Mouse (Mus musculus) urinary bladder, adult 18-20 months (tissue): ENCODE data around the gene Rps15.

ENCODE experiments used
- DNase-seq, 2 experiments: peaks; one replicate each; pipeline ENCODE4 v3.0.0; 2022; ENCODE audit warnings: low spot score in 2 of 2, mixed read lengths in 2 of 2

The Rps15 gene

DNA sequence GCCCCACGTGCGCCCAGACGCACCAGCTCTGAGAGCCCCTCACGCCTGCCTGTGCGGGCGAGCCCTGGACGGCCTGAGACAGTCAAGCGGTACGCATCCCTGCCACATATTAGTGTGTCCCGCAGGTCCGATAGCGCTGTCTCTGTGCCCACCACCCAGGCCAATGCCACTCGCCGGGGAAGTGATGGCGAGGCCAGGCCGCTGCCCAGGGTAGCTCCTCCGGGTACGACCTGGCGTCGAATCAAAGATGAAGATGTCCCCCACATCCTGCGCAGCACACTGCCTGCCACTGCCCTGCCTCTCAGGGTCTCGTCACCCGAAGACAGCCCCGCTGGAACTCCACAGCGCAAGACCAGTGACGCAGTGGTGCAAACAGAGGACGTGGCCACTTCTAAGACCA, 23.1 kb downstream of the Rps15 start:
- DNase-seq, result no peak

DNA sequence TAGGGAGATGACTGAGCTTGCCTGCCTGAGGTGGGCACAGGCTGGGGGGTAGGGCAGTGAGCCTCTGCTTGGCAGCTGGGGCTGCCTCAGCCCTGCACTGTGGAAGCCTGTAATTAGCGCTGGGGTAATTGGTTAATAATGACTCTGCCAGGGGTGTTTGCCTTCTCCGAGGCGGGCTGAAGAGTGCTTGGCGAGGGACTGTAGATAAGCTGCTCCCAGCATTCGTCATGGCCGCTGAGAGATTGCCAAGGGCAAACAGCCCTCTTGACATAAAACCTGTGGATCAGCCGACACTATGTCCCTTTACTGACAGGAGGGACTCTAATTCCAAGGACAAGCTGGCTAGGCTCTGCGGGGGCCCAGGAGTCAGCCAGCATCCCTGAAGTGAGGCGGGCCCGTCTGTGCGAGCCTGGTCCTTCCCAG, 24.1 kb downstream of the Rps15 start:
- DNase-seq, result no peak

DNA sequence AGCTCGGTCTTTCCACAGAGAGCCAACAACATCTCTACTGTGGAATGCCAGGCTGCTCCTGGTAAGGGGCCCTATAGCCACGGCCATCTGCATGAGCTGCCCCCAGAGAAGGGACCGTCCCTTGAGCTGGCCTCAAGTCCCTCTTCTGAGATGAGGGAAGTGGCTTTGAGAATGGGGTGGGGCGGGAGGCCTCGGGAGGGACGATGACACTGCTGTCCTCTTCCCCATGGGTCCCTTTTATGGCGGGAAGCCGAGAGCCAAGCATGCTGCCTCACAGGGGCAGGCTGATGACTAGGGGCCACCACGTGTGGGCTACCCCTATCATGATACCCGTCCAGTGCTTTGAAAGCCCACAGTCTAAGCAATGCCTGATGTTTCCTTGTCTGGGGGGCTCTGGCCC, 24.8 kb downstream of the Rps15 start:
- no peak for DNase-seq

DNA sequence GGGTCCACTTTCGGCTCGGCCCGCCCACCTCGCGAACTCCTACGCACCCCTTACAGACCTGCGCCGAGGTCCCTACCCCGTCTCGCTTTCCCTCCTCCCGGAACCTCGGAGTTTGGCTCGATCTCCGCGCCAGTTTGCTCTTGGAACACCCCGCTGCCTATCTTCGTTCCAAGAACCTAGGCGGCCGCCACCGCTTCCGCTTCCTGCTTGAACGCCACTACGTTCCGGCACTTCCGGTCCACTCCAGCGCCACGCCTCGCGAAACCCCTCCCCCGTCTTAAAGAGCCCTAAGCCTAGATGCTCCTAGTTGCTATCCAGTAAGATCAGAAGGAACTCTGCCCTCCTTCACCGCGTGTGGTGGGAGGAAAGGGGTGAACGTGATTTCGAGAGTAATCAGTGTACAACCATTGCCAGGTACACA, 28.1 kb downstream of the Rps15 start, which contains the start of gene 2310011J03Rik:
TSS of gene 2310011J03Rik (minus strand) at position 198 of the 421 bp plus-strand sequence.
- DNase-seq, result peak; percentile 83 to 90

DNA sequence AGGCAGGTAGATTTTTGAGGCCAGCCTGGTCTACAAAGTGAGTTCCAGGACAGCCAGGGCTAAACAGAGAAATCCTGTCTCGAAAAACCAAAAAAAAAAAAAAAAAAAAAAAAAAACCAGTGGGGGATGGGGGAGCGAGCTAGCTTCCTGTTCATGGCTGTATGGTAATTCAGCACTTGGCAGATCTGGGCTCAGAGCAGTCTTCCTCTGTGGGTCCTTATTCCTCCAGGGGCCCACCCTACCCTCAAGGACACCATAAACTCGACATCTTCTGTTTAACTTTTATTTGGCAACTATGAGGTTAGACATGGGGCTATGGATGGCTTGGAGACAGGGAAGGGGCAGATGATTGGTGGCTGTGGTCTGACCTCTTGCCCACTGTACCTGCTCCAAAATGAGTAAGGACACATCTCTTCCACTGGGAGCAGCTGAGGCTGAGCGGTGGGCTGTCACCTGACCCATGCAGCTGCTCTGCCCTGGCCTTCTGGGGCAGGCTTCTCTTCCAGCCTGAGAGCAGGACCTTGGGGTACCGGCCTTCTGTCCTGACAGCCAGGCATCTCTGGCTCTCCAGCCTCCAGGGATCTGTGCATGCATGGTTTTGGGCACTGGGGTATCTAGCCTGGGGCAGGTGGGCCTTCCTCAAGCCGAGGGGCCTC, 28.9 kb downstream of the Rps15 start:
- DNase-seq, result no peak

DNA sequence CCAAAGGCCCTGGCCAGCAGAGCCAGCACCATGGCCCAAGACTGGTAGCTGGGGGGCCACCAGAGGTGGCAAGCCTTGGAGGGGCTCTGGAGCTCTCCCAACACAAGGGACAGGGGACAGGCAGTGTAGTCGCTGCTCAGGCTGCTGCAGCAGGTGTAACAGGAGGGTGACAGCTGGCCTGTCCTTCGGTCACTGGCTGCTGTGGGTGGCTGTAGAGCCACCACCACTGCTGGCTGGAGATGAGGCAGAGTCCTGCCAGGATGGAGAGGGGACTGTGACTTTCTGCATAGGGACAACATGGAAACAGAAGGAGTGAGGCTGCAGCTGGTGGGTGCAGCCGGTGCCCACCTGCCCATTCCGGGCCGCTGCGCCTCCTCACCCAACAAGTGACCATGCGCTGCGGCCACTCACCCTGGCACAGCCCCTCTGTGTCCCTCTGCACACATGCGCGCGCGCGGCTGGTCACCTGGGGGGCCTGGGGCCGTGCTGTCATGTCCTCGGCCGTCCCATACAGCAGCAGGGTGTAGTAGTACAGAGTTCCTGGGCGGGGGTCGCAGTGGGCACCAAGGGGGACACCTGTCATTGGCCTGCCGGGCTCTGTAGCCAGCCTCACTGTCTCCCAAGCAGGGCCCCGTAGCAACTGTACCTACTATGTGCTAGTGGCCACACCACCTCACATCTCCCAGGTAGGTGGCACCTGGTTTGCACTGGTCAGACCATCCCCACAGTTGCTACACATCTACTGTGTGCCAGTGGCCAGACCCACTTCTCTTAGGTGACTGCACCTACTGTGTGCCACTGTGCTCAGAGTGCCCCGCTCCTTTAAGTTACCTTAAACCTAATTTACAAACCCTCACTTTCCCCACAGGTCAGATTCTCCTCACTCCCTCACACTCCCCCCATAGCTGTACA, 29.7 kb downstream of the Rps15 start:
- DNase-seq, result no peak

DNA sequence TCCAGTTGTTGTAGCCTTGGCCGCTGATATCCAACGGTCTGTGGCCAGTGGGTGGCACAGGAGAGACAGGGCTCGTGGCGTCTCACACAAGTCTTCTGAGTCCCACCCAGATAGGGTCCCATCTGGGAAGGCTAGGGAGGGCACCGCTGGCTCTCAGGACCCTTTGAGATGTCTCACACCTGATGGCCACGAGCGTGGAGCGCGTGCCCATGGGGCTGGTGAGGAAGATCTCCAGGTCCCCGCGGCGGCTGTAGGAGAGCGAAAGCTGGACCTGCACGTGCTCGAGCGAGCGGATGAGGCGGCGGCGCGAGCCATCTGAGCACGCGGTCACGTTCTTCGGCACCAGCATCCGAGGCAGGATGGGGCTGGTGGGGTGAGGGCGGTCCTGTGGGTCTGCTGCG, 30.6 kb downstream of the Rps15 start:
- no peak for DNase-seq

DNA sequence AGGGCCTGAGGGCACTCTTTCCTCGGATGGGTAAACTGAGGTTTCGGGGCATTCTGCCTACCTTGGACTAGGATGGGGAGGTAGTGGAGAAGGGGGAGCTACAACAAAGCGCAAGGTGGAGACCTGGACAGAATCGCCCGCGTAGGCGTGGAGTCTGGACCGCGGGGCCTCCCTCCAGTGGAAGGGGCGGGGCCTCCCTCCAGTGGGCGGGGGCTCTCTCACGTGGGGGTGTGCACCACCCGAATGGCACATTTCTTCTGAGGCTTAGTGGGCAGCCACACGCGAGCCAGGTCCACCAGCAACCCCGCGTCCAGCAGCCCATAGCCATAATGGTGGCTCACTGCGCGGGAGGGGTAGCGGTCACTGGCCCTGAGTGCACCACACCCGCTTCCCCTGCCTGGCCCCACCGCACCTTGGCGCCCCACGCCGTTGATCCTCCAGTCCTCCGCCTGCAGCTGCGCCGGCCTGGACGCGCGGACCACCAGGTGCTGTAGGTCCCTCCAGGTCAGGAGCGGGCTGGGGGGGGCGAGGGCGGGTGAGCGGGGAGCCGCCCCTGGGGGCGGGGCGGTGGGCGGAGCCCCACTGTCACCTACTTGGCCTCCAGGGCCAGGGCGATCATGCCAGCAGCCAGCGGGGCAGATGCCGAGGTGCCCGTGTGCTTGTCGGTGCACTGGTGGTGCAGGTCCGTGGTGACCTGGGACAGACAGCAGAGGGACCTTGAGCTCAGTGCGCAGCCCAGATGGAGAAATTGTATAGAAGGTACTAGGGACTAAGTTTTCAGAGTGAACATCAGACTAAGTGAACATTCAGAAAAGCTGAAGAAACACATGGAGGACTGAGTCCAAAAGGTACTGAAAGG, 31.2 kb downstream of the Rps15 start:
- DNase-seq, result peak; percentile 73 to 86

DNA sequence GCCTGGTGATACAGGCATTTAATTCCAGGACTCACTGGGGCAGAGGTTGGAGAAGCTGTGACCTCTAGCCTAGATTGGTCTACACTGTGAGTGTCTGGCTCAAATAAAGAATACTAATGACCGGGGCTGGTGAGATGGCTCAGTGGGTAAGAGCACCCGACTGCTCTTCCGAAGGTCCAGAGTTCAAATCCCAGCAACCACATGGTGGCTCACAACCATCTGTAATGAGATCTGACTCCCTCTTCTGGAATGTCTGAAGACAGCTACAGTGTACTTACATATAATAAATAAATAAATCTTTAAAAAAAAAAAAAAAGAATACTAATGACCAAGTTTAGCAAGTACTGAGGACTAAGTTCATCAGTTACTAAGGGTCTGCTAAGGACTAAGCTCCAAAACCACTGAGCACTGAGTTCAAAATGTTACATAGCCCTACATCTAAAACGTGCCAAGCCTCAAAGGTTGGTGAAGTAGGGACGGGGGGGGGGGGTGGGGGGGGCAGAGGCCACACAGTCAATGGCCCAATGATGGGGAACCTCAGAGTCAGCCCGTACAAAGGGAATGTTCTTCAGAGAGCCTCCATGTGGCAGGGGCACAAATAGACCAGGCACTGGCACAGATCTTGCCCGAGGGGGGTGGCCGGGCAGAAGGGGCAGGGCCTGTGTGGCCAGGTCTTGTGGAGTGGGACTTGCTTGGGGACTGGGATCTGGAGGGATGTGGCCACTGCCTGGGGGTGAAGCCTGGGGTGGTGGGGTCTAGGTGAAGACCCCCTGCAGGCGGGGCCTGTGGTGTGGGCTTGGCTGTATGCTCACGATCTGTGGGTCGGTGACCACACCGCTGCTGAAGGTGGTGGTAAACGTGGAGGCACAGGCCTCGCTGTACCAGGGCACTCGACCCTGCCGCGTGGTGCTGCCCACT, 32.1 kb downstream of the Rps15 start:
- DNase-seq, result no peak

DNA sequence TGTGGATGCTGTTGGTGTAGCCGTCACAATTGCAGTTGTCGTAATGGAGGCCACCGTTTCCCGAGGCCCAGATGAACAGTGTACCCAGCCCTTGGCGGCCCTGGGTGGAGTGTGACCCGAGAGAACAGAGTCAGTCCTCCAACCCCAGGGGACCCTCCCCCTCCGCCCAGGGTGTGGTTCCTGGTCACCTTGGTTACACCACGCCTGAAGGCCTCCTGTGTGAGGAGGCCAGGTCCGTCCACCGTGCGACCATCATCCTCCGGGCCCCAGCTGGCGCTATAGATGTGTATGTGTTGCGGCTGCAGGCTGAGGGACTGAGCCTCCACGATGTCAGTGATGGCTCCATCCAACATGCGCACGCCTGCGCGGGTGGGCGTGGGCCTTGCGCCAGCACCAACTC, 32.8 kb downstream of the Rps15 start:
- no peak for DNase-seq

DNA sequence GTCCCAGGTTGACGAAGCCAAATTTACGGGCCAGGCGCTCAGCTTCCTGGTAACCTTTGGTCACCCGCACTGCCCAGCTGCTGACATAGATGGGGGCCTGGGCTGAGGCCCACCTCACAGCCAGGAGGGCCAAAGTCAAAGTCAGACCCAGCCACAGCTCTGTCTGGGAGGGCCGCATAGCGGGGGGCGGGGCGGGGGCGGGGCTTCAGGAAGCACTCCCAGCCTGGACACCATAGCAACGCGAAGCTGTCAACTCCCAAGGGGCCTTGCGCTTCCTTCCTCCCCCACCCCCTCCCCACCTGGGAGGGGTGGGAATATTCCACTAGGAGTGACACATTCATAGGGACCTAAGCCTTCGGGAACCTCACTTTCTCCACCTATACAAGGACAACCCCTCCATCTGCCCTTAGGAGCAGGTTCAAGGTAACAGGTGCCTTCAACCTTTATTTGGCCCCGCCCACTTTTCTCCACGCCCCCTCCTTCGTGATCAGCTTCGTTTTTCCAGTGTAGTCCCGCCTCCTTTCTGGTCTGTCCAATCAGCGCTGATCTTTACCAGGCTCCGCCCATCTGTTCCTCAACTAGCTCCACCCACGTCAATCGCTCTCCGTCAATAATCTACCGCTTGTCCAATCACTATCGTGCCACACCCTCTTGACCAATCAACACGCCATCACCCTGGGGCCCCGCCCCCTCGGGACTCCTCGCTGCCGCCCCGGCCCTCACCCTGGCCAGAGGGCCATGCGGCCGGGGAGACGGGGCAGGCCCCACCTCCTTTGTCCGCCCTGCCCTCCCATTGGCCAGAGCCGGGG, 37.2 kb downstream of the Rps15 start, which contains the start of the genes Pcsk4 and Reep6:
TSS of gene Pcsk4 (minus strand) at position 226 of the 809 bp plus-strand sequence.
TSS of gene Reep6 (plus strand) at position 681 of the 809 bp plus-strand sequence.
- DNase-seq, result peak; percentile 94 to 95

DNA sequence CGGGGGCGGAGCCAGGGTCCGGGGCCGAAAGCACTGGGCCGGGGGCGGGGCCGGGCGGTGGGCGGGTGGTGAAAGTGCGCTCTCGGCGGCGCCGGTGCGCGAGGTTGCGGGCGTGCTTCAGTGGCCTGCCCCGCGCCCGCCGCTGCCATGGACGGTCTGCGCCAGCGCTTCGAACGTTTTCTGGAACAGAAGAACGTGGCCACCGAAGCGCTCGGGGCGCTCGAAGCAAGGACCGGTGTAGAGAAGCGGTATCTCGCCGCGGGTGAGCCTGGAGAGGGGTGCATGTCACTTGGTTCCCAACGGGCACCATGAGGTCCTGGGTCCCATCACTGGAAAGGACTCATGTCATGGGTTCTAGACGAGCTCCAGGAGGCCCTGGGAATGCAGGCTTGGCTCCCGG, 37.8 kb downstream of the Rps15 start:
- DNase-seq, result no peak

DNA sequence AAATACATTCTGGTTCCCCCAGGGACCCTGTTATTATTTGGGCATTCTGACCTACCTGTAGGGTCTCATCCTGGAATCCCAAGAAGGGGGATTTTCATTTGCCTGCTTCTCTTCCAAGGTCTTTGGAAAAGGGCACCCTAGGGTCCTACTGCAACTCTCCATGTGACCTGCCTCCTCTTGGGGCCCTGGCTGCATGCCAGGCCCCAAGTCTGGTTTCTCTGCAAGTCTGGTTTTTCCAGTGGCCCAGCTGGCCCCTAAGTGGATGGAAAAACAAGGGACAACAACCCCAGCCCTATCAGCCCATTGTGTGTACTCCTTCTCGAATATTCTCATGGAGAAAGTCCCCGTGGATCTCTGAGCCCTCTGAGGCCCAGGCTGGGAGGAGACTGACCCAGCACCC, 38.6 kb downstream of the Rps15 start:
- peak in 1 of 2 experiments; percentile 30 for DNase-seq

DNA sequence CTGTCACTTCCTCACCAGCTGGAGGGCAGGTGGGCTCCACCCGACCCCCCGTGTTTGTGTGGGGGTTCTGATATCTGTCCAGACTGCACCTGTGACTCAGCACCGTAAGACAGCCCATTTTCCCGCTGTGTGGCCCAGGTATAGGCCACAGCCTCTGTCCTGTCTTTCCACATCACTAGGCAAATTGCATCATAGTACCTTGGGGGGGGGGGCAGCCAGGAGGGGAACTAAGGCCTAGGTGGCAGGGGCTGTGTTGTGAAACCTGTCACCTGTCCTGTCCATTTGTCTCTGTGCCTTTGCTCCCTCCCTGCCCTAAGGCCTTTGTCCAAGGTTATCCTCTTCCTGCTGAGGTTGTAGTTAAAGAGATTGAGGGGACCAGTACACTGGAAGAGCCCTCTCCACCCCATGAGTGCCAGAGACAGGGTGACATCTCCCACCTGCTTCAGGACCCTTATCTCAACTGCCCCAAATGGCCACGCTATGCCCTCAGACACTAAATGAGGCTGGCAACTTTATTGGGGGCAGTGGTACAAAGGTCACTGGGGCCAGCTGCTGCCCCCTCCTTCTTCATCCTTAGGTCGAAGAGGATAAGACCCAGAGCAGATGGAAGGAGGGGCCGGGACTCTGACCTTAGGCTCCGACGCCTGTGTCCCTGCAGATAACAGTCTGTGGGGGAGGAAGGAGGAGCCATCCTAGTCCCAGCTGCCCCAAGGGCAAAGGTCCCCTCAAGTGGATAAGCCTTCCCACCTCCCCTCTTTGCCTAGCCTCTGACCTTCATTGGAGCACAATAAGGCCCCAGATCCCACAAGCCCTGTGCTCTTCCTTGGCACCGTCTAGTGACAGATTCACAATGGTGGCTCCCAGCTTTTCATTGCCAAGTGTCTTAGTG, 39.6 kb downstream of the Rps15 start:
- DNase-seq, result no peak

DNA sequence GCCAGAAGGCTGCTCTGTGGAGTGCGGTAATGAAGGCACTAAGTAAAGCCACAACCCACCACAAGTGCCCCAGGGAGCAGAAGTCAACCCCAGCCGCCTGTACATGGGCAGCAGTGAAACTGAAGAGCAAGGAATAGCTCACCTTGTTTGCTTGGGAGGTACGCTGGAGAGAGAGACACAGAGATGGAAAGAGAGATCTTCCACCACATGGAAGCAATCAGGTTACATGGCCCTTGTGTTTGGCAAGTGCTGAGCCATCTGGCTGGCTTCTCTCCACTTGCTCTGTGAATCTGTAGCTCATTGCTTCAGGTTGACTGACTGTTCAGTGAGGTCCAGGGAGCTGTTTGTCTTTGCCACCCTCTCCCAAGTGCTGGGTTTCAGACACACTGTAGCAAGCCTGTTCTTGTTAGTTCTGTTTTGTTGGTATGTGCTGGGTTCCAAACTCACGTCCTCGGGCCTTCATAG, 40.3 kb downstream of the Rps15 start:
- DNase-seq, result no peak

DNA sequence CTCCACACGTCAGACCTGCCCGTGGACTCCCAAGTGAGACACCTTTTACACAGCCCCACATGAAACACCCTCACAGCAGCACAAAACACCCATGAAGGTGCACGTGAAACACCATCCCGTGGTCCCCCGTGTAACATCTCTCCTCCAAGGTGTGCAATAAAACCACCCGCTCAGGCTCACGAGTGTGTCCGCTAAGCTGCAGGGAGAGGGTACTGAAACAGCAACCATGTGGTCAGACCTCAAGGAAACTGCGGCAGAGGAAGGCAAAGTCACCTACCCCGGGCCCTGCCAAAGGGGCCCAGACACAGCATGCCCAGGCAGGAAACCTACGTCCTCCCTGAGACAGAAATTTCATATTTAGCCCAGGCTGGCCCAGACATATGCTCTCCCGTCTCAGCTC, 44.0 kb downstream of the Rps15 start:
- no peak for DNase-seq

DNA sequence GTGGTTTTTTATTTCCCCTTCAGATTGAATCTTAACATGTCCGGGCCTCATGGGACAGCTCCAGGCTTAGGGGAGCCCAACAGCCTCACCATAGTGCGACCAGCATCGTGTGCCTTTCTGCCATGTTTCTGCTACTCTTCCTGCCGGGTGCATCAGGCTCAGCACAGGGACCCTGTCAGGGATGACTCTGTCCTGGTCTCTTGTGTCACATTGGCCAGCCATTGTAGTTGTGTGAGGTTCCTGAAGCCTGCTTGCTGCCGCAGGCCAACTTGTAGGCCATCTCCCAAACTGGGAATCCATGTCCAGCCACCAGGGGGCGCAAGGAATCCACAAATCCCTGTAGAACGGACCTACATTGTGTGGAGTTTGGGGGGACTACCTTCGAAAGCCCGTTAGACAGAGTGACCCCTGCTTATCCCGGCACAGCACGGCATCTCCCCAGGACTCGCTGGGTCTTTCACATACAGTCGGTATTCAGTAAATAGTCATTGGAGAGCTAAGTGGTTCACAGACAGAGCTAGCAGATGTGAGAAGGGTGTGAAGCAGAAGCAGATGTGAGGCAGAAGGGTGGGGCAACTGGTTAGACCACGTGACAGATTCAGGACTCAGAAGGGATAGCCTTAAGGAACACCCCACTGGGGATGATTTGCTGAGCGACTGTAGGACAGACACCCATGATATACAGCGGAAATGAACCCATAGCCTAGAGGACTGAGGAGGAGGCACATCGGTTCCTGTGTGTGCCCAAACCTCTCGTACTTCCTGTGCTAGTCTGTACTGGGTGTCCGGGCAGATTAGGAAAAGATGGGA, 47.9 kb downstream of the Rps15 start:
- peak; percentile 68 to 85 for DNase-seq

DNA sequence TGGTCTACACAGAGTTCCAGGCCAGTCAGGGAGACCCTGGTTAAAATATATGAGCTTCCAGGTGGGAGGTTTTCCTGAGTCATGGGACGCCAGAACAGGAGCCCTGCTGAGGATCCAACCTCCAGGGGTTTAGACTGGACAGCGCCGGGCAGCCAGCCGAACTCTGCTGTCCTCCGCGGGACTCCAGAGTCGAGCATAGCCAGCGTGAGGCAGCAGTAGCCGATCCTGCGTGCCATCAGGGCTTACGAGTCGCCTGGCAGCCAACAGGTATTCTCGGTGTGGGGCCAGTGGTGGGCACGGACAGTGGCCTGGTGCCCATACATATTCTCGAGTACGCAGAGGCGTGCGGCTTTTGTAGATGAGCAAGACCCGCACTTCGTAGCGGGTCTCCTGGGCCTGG, 48.8 kb downstream of the Rps15 start:
- DNase-seq, result no peak
